Mouse (Mus musculus): ENCODE results near the gene Fam102a. TPM values are rescaled to one million over a fixed set of nuclear protein-coding genes. Genes with fewer than 3 reads are reported as not detected.
A peak's percentile ranks its signal among the peaks of the same experiment; 100 is the strongest.

Fam102a gene
- total and polyA plus RNA-seq, 3 experiments = 1.3 to 7.8 (median 3.8) TPM

DNA sequence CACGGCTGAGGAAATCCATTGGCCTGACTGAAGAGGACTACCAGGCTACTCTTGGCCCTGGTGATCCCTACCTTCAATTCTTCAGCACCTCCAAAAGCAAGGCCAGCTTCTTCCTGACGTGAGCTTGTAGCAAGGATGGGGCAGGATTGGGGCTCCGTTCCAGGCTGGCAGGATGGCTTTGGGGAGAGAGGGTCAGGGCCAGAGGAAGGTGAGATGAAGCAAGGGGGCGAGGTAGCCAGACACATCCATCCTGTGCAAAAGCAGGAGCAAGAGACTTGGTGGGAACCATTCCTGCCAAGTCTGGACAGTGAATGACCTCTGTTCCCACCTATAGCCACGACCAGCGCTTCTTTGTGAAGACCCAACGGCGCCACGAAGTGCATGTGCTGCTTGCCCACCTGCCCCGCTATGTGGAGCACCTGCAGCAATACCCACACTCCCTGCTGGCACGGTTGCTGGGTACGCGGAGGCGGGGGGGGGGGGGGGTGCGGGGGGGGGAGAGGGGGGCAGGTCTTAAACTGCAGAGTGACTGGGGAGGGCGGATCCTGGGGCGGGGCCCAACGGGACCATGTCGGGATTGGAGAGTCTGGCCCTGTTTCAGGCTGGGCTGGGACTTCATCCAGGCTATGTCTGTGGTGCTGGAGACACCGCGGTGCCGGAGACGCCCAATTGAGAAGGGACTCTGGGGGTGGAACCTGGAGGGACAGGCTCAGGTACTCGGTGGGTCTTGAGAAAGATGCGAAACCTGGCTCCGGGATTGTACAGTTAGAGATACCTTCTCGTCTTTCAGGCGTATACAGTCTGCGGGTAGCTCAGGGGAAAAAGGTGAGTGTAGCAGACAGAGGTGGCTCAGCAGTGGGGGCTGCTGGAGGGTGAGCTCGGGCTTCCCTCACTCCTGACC lies 43.3 kb downstream of the Fam102a start:
- dilution Hi-C loops (cut with MboI; ENCODE audit: extremely low pct_ligation_motif_present, extremely low pct_unique_long_range_greater_than_20kb, low sequenced_read_pairs) = no loop called here
- no peak overlapping the region for H3K9ac ChIP-seq (ENCODE audit: insufficient read depth, low read depth)

DNA sequence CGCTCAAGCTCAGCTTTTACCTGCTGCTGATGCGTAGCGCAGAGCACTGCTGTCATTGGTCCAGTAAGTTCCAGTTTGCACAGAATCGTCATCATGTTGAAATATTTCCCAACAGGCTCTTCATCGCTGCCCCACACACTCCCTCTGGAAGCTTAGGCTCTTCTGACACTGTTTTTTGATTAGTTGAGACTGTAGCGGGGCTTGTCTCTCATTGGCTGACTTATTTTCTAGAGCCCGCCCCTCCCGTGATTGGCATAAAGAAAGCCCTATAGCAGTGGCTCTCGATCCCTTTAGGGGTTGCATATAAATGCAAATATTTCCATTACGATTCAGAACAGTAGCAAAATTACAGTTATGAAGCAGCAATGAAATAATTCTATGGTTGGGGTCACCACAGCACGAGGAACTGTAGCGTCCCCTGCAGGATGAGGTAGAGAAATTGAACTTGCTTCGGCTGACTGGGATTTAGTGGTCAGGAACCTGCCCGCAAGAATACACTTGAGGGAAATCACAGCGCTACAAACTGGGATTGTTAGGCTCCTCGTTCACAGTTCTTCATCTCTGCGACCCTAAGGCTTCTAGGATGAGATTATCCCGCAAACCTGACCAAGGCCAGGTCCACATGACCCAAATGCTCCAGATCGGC lies 46.4 kb downstream of the Fam102a start:
- dilution Hi-C loops (cut with MboI; ENCODE audit: extremely low pct_ligation_motif_present, extremely low pct_unique_long_range_greater_than_20kb, low sequenced_read_pairs) = no loop called here
- Histone ChIP-seq H3K27ac (ENCODE audit: insufficient read depth, low read depth) (no peak overlapping the region), H3K79me2 (replicated peaks; ENCODE audit: control insufficient read depth, extremely low read depth, insufficient read depth, poor library complexity, severe bottlenecking) (no peaks in the 10 kb centered on the region), H3K4me3 (replicated peaks in 1 of 3; ENCODE audit: low read depth in 2 of 3, low read length in 2 of 3, poor library complexity in 1 of 3) (no peak overlapping the region), H3K27me3 (replicated peaks) (no peaks in the 10 kb centered on the region), H3K9me3 (replicated peaks; ENCODE audit: low read length) (no peaks in the 10 kb centered on the region), H3K4me2 (ENCODE audit: insufficient read depth, low read depth, poor library complexity, severe bottlenecking) (no peak overlapping the region), H3K4me1 (ENCODE audit: control insufficient read depth in 1 of 2, insufficient read depth in 2 of 2) (peaks cover 9 to 16% of the 10 kb centered on the region in 2 experiments; a peak in 2 of 4 replicates), H3K9ac (ENCODE audit: insufficient read depth, low read depth) (no peak overlapping the region), H3K36me3 (replicated peaks in 1 of 2; ENCODE audit: control insufficient read depth in 1 of 2, insufficient read depth in 1 of 2, low read length in 1 of 2) (peaks cover 0 to 9% of the 10 kb centered on the region in 2 experiments)
- in situ Hi-C loops (cut with MboI; ENCODE audit: low pct_ligation_motif_present, low pct_unique_long_range_greater_than_20kb, low sequenced_read_pairs) = no loop called here
- no peak for DNase-seq (ENCODE audit: extremely low read depth)
- TF ChIP-seq CTCF (conservative IDR thresholded peaks at IDR 0.05 in 1 of 2, IDR thresholded peaks at IDR 0.05 in 1 of 2; ENCODE audit: low read depth in 2 of 2, low read length in 2 of 2) (0 out of 4 replicates have a peak, but pooled peaks have one; percentile 1 to 13), CHD2 (IDR thresholded peaks at IDR 0.05; ENCODE audit: low read length) (peak; percentile 54; the same call in 1 of the 2 replicates), UBTF (IDR thresholded peaks at IDR 0.05; ENCODE audit: low read depth, low read length) (no peak)

More for the DNA sequence above, 43.3 kb downstream of the Fam102a start:
- DNase-seq (ENCODE audit: extremely low read depth) = no peak
- Histone ChIP-seq H3K4me3 (replicated peaks in 1 of 3; ENCODE audit: low read depth in 2 of 3, low read length in 2 of 3, poor library complexity in 1 of 3) (no peak overlapping the region), H3K4me2 (ENCODE audit: insufficient read depth, low read depth, poor library complexity, severe bottlenecking) (no peak overlapping the region), H3K27me3 (replicated peaks) (no peaks in the 10 kb centered on the region), H3K4me1 (ENCODE audit: control insufficient read depth in 1 of 2, insufficient read depth in 2 of 2) (peaks cover 5 to 21% of the 10 kb centered on the region in 2 experiments; a peak in 2 of 4 replicates), H3K36me3 (replicated peaks in 1 of 2; ENCODE audit: control insufficient read depth in 1 of 2, insufficient read depth in 1 of 2, low read length in 1 of 2) (peaks cover 2 to 37% of the 10 kb centered on the region in 2 experiments), H3K27ac (ENCODE audit: insufficient read depth, low read depth) (no peak overlapping the region), H3K9me3 (replicated peaks; ENCODE audit: low read length) (no peaks in the 10 kb centered on the region), H3K79me2 (replicated peaks; ENCODE audit: control insufficient read depth, extremely low read depth, insufficient read depth, poor library complexity, severe bottlenecking) (no peaks in the 10 kb centered on the region)
- in situ Hi-C loops (cut with MboI; ENCODE audit: low pct_ligation_motif_present, low pct_unique_long_range_greater_than_20kb, low sequenced_read_pairs) = loop anchor here (5.0 kb wide), 1 partner anchor 34 kb away; no protein-coding TSS in a partner anchor
- no peak for TF ChIP-seq PAX5 (IDR thresholded peaks at IDR 0.05; ENCODE audit: low read length)
- no peak for TF ChIP-seq MAZ (IDR thresholded peaks at IDR 0.05; ENCODE audit: low read depth, low read length)
- TF ChIP-seq TCF12 (IDR thresholded peaks at IDR 0.05; ENCODE audit: low read depth, low read length) = no peak
- no peak for TF ChIP-seq MAX (IDR thresholded peaks at IDR 0.05; ENCODE audit: low read length)
- TF ChIP-seq MXI1 (IDR thresholded peaks at IDR 0.05; ENCODE audit: low read depth, low read length) = no peak
- no peak for TF ChIP-seq ETS1 (conservative IDR thresholded peaks at IDR 0.05; ENCODE audit: low read depth, low read length)
- TF ChIP-seq ELF1 (IDR thresholded peaks at IDR 0.05; ENCODE audit: low read depth, low read length) = no peak
- no peak for TF ChIP-seq MAFK (IDR thresholded peaks at IDR 0.05; ENCODE audit: insufficient replicate concordance, low read length)
- TF ChIP-seq E2F4 (IDR thresholded peaks at IDR 0.05; ENCODE audit: insufficient replicate concordance, low read depth, low read length) = no peak
- no peak for TF ChIP-seq POLR2AphosphoS2 (IDR thresholded peaks at IDR 0.05; ENCODE audit: low read depth, low read length)
- no peak for TF ChIP-seq CHD2 (IDR thresholded peaks at IDR 0.05; ENCODE audit: low read length)
- no peak for TF ChIP-seq USF2 (conservative IDR thresholded peaks at IDR 0.05; ENCODE audit: low read depth, low read length)
- TF ChIP-seq RAD21 (IDR thresholded peaks at IDR 0.05; ENCODE audit: low read depth, low read length) = no peak

Measured in CH12.LX (cell line).